Mouse (Mus musculus) brain, embryonic 18.5 days (tissue): ENCODE results near the gene Gm498.

Experiments
- DNase-seq: peaks from one replicate; pipeline ENCODE4 v3.0.0-alpha.2; 2012; ENCODE audit warnings: low read depth, low spot score

Gm498 gene

DNA sequence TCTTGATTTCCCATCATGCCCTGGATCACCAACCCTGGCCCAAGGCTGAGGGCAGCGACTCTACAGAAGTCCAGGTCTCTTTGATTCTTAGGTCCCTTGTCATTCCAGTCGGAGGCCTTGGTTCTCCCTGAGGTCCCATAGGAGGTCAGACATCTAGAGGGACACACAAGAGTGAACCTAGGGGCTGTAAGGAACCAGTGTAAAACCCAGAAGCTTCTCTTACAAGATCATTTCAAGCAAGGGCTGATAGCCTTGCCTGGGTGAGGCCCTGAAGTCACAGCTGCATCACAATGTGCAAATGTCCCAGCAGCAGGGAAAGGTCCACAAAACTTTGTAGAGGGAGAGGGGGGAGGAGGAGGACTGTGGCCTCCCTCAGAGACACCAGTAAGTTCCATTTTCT, at the start of gene Gm498:
TSS of gene Gm498 (plus strand) at position 301 of the 400 bp plus-strand sequence.
- DNase-seq, result no peak

GRCm38 (mm10) chr7:143819201-143819600, 47.4 kb upstream of the Gm498 start:
- DNase-seq, result no peak

DNA sequence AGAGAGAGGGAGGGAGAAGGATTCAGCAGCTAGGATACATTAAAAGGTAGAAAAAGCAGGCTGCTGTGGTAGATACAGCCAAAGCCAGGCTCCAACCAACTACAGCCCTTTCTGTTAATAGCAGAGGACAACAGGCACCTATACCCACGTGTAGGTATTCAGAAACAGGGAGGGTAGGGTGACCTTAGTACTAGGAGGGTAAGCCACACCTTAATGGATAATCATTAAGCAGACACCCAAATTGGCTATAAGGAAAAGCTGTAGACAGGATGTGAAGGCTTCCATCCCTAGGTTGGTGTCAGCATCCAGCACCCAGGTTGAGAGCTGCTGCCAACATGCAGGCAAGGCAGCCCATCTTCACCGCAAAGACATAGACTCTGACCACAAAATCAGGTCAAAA, 45.4 kb upstream of the Gm498 start:
- no peak for DNase-seq

GRCm38 (mm10) chr7:143822375-143823265, 44.0 kb upstream of the Gm498 start, which contains the start of the genes Nadsyn1 and Dhcr7:
Nadsyn1 (minus strand) TSS chr7:143822849.
Dhcr7 (plus strand) TSS chr7:143823145.
- DNase-seq, result peak; percentile 94

- no peak for DNase-seq
Observed at GRCm38 (mm10) chr7:143823266-143823605, 43.4 kb upstream of the Gm498 start.

- no peak for DNase-seq
Observed at GRCm38 (mm10) chr7:143826985-143827384, 39.7 kb upstream of the Gm498 start.

DNA sequence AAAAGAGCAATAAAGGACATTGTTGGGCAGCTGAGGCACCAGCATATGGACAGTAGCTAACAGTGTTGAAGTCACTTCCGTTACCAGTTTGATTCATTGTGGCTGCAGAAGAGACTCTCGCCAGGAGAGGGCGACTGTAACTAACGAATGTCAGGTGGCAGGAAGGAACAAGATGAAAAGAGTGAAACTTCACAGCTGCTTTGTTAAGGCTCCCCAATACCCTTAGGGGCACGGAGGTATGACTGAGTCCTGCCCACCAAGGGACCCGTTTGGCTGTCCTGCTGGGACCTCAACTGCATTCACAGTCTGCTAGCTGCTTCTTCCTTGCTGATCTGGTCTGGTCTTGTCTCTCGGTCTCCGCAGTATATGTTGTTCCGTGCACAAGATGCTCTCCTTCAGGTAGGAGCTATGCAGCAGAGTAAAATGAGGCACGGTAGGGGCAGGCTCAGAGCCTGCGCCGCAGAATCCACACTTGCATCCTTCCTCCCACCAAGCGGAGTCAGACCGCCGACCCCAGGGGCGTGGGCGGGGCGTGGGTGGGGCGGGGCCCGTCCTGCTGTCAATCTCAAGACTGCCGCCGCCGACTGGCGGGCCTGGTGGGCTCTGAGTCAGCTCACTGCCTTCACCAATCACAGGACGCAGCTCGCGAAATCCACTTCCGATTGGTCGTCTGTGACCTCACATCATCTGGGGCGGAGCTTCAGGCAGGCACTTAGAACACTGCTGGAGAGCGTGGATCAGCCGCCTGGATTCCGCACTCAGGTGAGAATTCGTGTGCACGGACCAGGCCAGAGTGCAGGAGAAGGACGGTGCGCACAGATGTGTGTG, 36.9 kb upstream of the Gm498 start:
- DNase-seq, result peak; percentile 97

DNA sequence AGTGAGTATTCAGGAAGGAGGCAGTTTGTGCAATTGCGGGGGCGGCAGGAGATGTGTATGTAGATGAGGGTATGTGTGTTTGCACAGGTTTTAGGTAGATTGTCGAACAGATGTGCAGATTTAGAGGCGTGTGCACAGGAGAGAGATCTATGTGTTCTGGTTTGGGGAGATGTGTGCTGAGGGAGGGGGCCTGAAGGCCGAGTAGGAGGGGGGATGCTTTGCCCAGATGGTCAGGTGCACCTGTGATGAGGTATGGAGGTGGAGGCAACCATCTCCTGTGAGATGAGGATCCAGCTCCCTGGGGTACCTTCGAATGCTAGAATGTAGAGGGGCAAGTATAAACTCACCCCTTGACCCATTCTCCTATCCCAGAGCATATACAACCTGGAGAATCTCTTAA, 36.2 kb upstream of the Gm498 start:
- peak; percentile 6 for DNase-seq

DNA sequence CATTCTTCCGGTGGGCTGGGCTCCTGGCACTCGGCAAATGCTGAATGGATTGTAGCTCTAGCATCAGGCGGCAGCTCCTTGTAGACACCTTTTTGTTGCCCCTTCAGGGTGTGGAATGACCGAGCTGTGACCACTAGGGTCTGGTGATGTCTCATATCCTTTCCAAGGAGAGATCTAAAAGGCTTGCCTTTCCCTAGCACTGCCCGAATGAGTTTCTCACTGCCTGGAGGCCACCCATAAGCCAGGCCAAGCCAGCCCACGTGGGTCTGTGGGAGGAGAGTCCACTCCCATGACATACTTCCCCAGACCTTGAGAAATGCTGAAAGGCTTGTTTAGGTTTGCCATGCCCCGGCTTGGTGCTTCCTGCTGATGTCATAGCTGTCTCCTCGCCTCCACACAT, 34.4 kb upstream of the Gm498 start:
- no peak for DNase-seq

- DNase-seq, result no peak
Observed at GRCm38 (mm10) chr7:143832611-143833010, 34.0 kb upstream of the Gm498 start.

GRCm38 (mm10) chr7:143833581-143834190, 33.0 kb upstream of the Gm498 start:
- no peak for DNase-seq

- DNase-seq, result no peak
Observed at GRCm38 (mm10) chr7:143834316-143834715, 32.3 kb upstream of the Gm498 start.

- no peak for DNase-seq
Observed at GRCm38 (mm10) chr7:143834972-143835371, 31.7 kb upstream of the Gm498 start.

DNA sequence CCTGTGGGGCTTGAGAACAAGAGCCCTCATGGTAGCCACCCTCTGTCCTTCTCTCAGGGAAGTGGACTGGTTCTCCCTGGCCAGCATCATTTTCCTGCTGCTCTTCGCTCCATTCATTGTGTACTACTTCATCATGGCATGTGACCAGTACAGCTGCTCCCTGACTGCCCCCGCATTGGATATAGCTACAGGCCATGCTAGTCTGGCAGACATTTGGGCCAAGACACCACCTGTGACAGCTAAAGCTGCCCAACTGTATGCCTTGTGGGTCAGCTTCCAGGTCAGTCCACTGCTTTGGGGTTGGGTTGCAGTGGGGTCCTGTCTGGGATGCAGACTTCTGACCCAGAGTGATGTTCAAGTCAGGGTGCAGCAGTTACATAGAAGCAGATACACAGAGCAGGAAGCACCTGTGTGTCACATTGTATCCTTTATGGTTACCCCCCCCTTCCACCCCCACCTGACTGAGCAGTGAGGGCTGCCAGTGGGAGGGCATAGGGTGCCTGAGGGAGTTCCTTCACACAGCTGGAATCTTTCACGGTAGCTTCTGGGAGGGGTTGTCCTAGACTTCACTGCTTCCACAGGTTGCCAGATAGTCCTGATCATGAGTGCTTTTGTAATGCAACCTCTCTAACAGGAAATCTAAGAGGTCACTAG, 28.8 kb upstream of the Gm498 start:
- DNase-seq, result no peak

GRCm38 (mm10) chr7:143840121-143840520, 26.5 kb upstream of the Gm498 start:
- DNase-seq, result no peak

- DNase-seq, result no peak
Observed at GRCm38 (mm10) chr7:143841301-143841700, 25.3 kb upstream of the Gm498 start.

DNA sequence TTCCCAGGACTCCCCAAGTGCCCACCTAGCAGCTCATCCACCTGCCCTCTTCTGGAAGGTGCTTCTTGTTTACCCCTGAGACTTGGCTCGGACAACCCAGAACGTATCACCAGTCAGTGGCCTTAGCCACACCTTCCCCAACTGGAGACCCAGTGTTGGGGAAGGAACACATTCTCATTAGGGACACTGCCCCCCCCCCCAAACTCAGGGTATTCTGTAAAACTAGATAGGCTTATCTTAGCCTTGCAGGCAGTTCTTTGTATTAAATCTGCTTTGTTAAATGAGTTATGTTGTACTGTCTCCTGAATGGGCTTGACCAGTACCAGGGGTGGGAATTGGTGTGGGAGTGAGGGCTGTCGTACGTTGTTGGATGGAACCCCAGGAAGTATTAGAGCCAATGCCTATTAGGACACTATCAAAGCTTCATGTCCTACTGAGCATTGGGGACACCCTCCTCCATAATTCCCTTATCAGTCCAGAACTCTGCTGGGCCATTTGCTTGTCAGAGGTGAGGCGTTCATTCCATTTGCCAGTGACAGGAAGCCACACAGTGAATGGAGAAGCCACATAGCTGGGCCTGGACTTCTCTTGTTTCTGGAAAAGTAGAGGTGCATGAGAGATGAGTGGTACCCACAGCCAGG, 18.4 kb upstream of the Gm498 start:
- no peak for DNase-seq

GRCm38 (mm10) chr7:143848768-143849482, 17.7 kb upstream of the Gm498 start:
- no peak for DNase-seq

- no peak for DNase-seq
Observed at GRCm38 (mm10) chr7:143868874-143869273, 2.2 kb downstream of the Gm498 start.

GRCm38 (mm10) chr7:143883717-143884116, 17.1 kb downstream of the Gm498 start:
- no peak for DNase-seq
